Mouse (Mus musculus) MEL (cell line): Measurements from ENCODE around the gene Tmem50a. TPM values are rescaled to one million over a fixed set of nuclear protein-coding genes. Genes with fewer than 3 reads are reported as not detected.

Experiments
- DNase-seq: peaks from one replicate; pipeline ENCODE4 v3.0.0; 2011; ENCODE audit warnings: low read depth, low spot score
- H3K27ac ChIP-seq: 2 replicates; pipeline ENCODE4 v1.5.1; 2012; ENCODE audit warnings: low read depth, mild to moderate bottlenecking, control low read depth, low read length, moderate library complexity; ENCODE audit not compliant: control insufficient read depth
- H3K27me3 ChIP-seq, 2 experiments: fragments of 150-350 bp in 1 of 2; sonication (generic) in 1 of 2; 2 replicates each; pipeline ENCODE4 v1.6.1; 2012; ENCODE audit warnings: low read length in 2 of 2, mild to moderate bottlenecking in 2 of 2, improper control_type of control experiment in 1 of 2, moderate library complexity in 1 of 2; ENCODE audit not compliant: insufficient read depth in 2 of 2, control insufficient read depth in 1 of 2
- H3K36me3 ChIP-seq, 2 experiments: 2 replicates each; pipeline ENCODE4 v1.6.1; 2012 to 2014; ENCODE audit warnings: low read length in 2 of 2, improper control_type of control experiment in 1 of 2, inconsistent platforms in 1 of 2, mild to moderate bottlenecking in 1 of 2; ENCODE audit not compliant: insufficient read depth in 2 of 2, control insufficient read depth in 1 of 2
- H3K4me1 ChIP-seq, 2 experiments: fragments of 150-350 bp in 1 of 2; sonication (generic) in 1 of 2; 2 replicates each; pipeline ENCODE4 v1.6.1; 2012; ENCODE audit warnings: low read length in 2 of 2, improper control_type of control experiment in 1 of 2, mild to moderate bottlenecking in 1 of 2; ENCODE audit not compliant: insufficient read depth in 2 of 2, control insufficient read depth in 1 of 2
- H3K4me3 ChIP-seq, 2 experiments: fragments of 150-350 bp in 1 of 2; sonication (generic) in 1 of 2; 2 replicates each; pipeline ENCODE4 v1.5.1; 2012; ENCODE audit warnings: low read depth in 2 of 2, low read length in 2 of 2, mild to moderate bottlenecking in 2 of 2, moderate library complexity in 2 of 2, control low read depth in 1 of 2, improper control_type of control experiment in 1 of 2; ENCODE audit not compliant: control insufficient read depth in 1 of 2, insufficient read depth in 1 of 2
- H3K79me2 ChIP-seq: 2 replicates; pipeline ENCODE4 v1.6.1; 2012; ENCODE audit warnings: mild to moderate bottlenecking, low read length, moderate library complexity; ENCODE audit not compliant: control insufficient read depth, poor library complexity, insufficient read depth
- H3K9ac ChIP-seq: 2 replicates; pipeline ENCODE4 v1.6.1; 2012; ENCODE audit warnings: low read depth, mild to moderate bottlenecking, control low read depth, low read length, moderate library complexity; ENCODE audit not compliant: control insufficient read depth, poor library complexity, severe bottlenecking
- H3K9me3 ChIP-seq: fragments of 150-350 bp; sonication (generic); replicated peaks from 2 replicates; pipeline ENCODE4 v1.6.1; 2012; ENCODE audit warnings: mild to moderate bottlenecking, low read length, improper control_type of control experiment, moderate library complexity; ENCODE audit not compliant: insufficient read depth
- BHLHE40 ChIP-seq: IDR thresholded peaks from 2 replicates; pipeline ENCODE4 v1.6.1; 2012; ENCODE audit warnings: low read depth, mild to moderate bottlenecking, inconsistent platforms, low read length, improper control_type of control experiment, borderline replicate concordance
- CHD1 ChIP-seq: IDR thresholded peaks from 2 replicates; pipeline ENCODE4 v1.6.1; 2012; ENCODE audit warnings: low read depth, mild to moderate bottlenecking, inconsistent platforms, low read length, improper control_type of control experiment
- CTCF ChIP-seq, 3 experiments: IDR thresholded peaks in 2 of 3; conservative IDR thresholded peaks in 1 of 3; 2 replicates each; pipeline ENCODE4 v1.5.1; 2011 to 2012; ENCODE audit warnings: low read length in 3 of 3, low read depth in 2 of 3, mild to moderate bottlenecking in 2 of 3, improper control_type of control experiment in 1 of 3, inconsistent platforms in 1 of 3, mixed read lengths in 1 of 3, moderate library complexity in 1 of 3; ENCODE audit not compliant: control insufficient read depth in 1 of 3, insufficient read depth in 1 of 3, poor library complexity in 1 of 3, severe bottlenecking in 1 of 3
- E2F4 ChIP-seq: IDR thresholded peaks from 2 replicates; pipeline ENCODE4 v1.6.1; 2011; ENCODE audit warnings: low read depth, low read length, improper control_type of control experiment, borderline replicate concordance
- ELF1 ChIP-seq: IDR thresholded peaks from 2 replicates; pipeline ENCODE4 v1.6.1; 2014; ENCODE audit warnings: low read depth, mild to moderate bottlenecking, inconsistent platforms, low read length, improper control_type of control experiment, moderate library complexity
- EP300 ChIP-seq, 2 experiments: IDR thresholded peaks; 2 replicates each; pipeline ENCODE4 v1.6.1; 2011; ENCODE audit warnings: improper control_type of control experiment in 2 of 2, low read length in 2 of 2, low read depth in 1 of 2, mild to moderate bottlenecking in 1 of 2
- ETS1 ChIP-seq: IDR thresholded peaks from 2 replicates; pipeline ENCODE4 v1.6.1; 2012; ENCODE audit warnings: low read depth, mild to moderate bottlenecking, inconsistent platforms, low read length, improper control_type of control experiment, moderate library complexity
- JUND ChIP-seq: IDR thresholded peaks from 2 replicates; pipeline ENCODE4 v1.6.1; 2011; ENCODE audit warnings: low read depth, mild to moderate bottlenecking, improper control_type of control experiment, low read length
- MAX ChIP-seq: IDR thresholded peaks from 2 replicates; pipeline ENCODE4 v1.6.1; 2011; ENCODE audit warnings: low read length, improper control_type of control experiment
- MAZ ChIP-seq: IDR thresholded peaks from 2 replicates; pipeline ENCODE4 v1.6.1; 2012; ENCODE audit warnings: low read depth, mild to moderate bottlenecking, inconsistent platforms, low read length, improper control_type of control experiment
- MXI1 ChIP-seq: IDR thresholded peaks from 2 replicates; pipeline ENCODE4 v1.6.1; 2011; ENCODE audit warnings: mild to moderate bottlenecking, low read depth, low read length, improper control_type of control experiment
- MYB ChIP-seq: IDR thresholded peaks from 2 replicates; pipeline ENCODE4 v1.6.1; 2011; ENCODE audit warnings: mild to moderate bottlenecking, low read depth, low read length, improper control_type of control experiment
- MYC ChIP-seq: IDR thresholded peaks from 2 replicates; pipeline ENCODE4 v1.6.1; 2011; ENCODE audit warnings: low read depth, mild to moderate bottlenecking, low read length, improper control_type of control experiment, moderate library complexity
- POLR2A ChIP-seq, 2 experiments: IDR thresholded peaks; 2 replicates each; pipeline ENCODE4 v1.6.1; 2011 to 2012; ENCODE audit warnings: low read length in 2 of 2, mild to moderate bottlenecking in 2 of 2, control low read depth in 1 of 2, improper control_type of control experiment in 1 of 2, low read depth in 1 of 2, moderate library complexity in 1 of 2; ENCODE audit not compliant: control insufficient read depth in 1 of 2, insufficient read depth in 1 of 2, poor library complexity in 1 of 2
- POLR2AphosphoS2 ChIP-seq: IDR thresholded peaks from 2 replicates; pipeline ENCODE4 v1.6.1; 2011; ENCODE audit warnings: low read length, improper control_type of control experiment
- POLR2AphosphoS5 ChIP-seq: IDR thresholded peaks from 2 replicates; pipeline ENCODE4 v1.6.1; 2012; ENCODE audit warnings: low read depth, borderline replicate concordance, mild to moderate bottlenecking, inconsistent platforms, low read length, moderate library complexity, mixed read lengths
- RAD21 ChIP-seq: IDR thresholded peaks from 2 replicates; pipeline ENCODE4 v1.6.1; 2011; ENCODE audit warnings: mild to moderate bottlenecking, low read depth, low read length, improper control_type of control experiment
- SMC3 ChIP-seq: IDR thresholded peaks from 2 replicates; pipeline ENCODE4 v1.6.1; 2011; ENCODE audit warnings: low read depth, low read length, improper control_type of control experiment
- TAL1 ChIP-seq: IDR thresholded peaks from 2 replicates; pipeline ENCODE4 v1.6.1; 2012; ENCODE audit warnings: mild to moderate bottlenecking, inconsistent platforms, low read length, moderate library complexity, mixed read lengths
- TBP ChIP-seq: IDR thresholded peaks from 2 replicates; pipeline ENCODE4 v1.8.0; 2011; ENCODE audit warnings: low read depth, low read length, improper control_type of control experiment
- TCF12 ChIP-seq: IDR thresholded peaks from 2 replicates; pipeline ENCODE4 v1.6.1; 2014; ENCODE audit warnings: low read depth, mild to moderate bottlenecking, inconsistent platforms, low read length, improper control_type of control experiment, moderate library complexity
- USF2 ChIP-seq, 2 experiments: IDR thresholded peaks; 2 replicates each; pipeline ENCODE4 v1.6.1; 2011 to 2012; ENCODE audit warnings: improper control_type of control experiment in 2 of 2, low read length in 2 of 2, borderline replicate concordance in 1 of 2, inconsistent platforms in 1 of 2, low read depth in 1 of 2, mild to moderate bottlenecking in 1 of 2; ENCODE audit not compliant: insufficient read depth in 1 of 2
- polyA plus RNA-seq, 2 experiments: library from polyadenylated mRNA; stranded (reverse) in 1 of 2; unstranded in 1 of 2; fragments of >175 nt in 1 of 2; fragments of >200 nt in 1 of 2; gene quantifications; 2 replicates each; pipeline versions ENCODE4 v1.2.1 to v1.2.4; 2012; ENCODE audit warnings: low replicate concordance in 2 of 2, low read depth in 1 of 2; ENCODE audit not compliant: insufficient read length in 2 of 2, insufficient read depth in 1 of 2, missing spikeins in 1 of 2
- total RNA-seq: library from RNA; depleted of rRNA; stranded (reverse); fragments of 300-350 nt; gene quantifications from 2 replicates; pipeline ENCODE4 v1.2.3, GENCODE M21; 2012

The Tmem50a gene
- total and polyA plus RNA-seq, 3 experiments, result 58.5 to 115 TPM; not detected in 1

- TF ChIP-seq TAL1, result peak; percentile 94
- TF ChIP-seq TBP, result no peak
- TF ChIP-seq CHD1, result no peak
- TF ChIP-seq POLR2A (IDR thresholded peaks at IDR 0.05; ENCODE audit: control insufficient read depth in 1 of 2, insufficient read depth in 1 of 2, low read depth in 1 of 2, low read length in 2 of 2, poor library complexity in 1 of 2), result no peak
- no peak for TF ChIP-seq SMC3
- 0 out of 2 replicates have a peak, but pooled peaks have one; percentile 43 for TF ChIP-seq MYC
- no peak for TF ChIP-seq POLR2AphosphoS2
- TF ChIP-seq ELF1, result no peak
- peak; percentile 39; the same call in 1 of the 2 replicates for TF ChIP-seq MAX
- peak; percentile 63 for TF ChIP-seq MXI1
- no peak for TF ChIP-seq USF2 (IDR thresholded peaks at IDR 0.05; ENCODE audit: borderline replicate concordance in 1 of 2, insufficient read depth in 1 of 2, low read depth in 1 of 2, low read length in 2 of 2)
- no peak for TF ChIP-seq RAD21
- no peak; the same call in 1 of the 2 replicates for TF ChIP-seq BHLHE40
- peak; percentile 99 for TF ChIP-seq TCF12
- no peak for TF ChIP-seq CTCF (IDR thresholded peaks at IDR 0.05 in 2 of 3, conservative IDR thresholded peaks at IDR 0.05 in 1 of 3; ENCODE audit: control insufficient read depth in 1 of 3, insufficient read depth in 1 of 3, low read depth in 2 of 3, low read length in 3 of 3, poor library complexity in 1 of 3, severe bottlenecking in 1 of 3)
- no peak for TF ChIP-seq JUND
- TF ChIP-seq MYB, result 0 out of 2 replicates have a peak, but pooled peaks have one; percentile 4
- TF ChIP-seq POLR2AphosphoS5, result no peak
- peak; percentile 86 for TF ChIP-seq ETS1
- TF ChIP-seq MAZ, result peak; percentile 94
- no peak for TF ChIP-seq E2F4
Measured at GRCm38 (mm10) chr4:134869068-134869730, 45.6 kb downstream of the Tmem50a start (continued).

- no peaks in the 10 kb centered on the region for H3K27me3 ChIP-seq
- peak overlapping the region; percentile 66 for H3K27ac ChIP-seq
- H3K4me1 ChIP-seq, result peaks cover 25 to 42% of the 10 kb centered on the region in 2 experiments
- DNase-seq, result peak; percentile 43
- TF ChIP-seq TAL1 (no peak), EP300 (IDR thresholded peaks at IDR 0.05; ENCODE audit: low read depth in 1 of 2, low read length in 2 of 2) (0 out of 4 replicates have a peak, but pooled peaks of 1 of the 2 experiments have one; percentile 10)
- H3K79me2 ChIP-seq, result no peaks in the 10 kb centered on the region; the same call in 1 of the 2 replicates
- H3K9ac ChIP-seq, result peak overlapping the region; percentile 29
- H3K4me3 ChIP-seq, result peak overlapping the region in 1 of 2 experiments; percentile 28; a peak in 1 of 4 replicates
- no peaks in the 10 kb centered on the region for H3K9me3 ChIP-seq
- peaks cover 0 to 34% of the 10 kb centered on the region in 2 experiments; a peak in 2 of 4 replicates for H3K36me3 ChIP-seq
Measured at GRCm38 (mm10) chr4:134868490-134868889, 46.3 kb downstream of the Tmem50a start.
